Mouse (Mus musculus) intestine, postnatal 0 days (tissue): ENCODE measurements around the gene Adcy10. TPM values are rescaled to one million over a fixed set of nuclear protein-coding genes. Genes with fewer than 3 reads are reported as not detected.

Source experiments
- ATAC-seq: fragments of 200-750 bp; cut with Nextera tagmentation; 2 replicates; pipeline ENCODE4 v1.8.0; 2017; ENCODE audit warnings: mild to moderate bottlenecking, moderate TSS enrichment, moderate library complexity
- H3K27ac ChIP-seq: fragments of 300-500 bp; sonication (generic); 2 replicates; pipeline ENCODE4 v1.5.1; 2014; ENCODE audit warnings: mild to moderate bottlenecking, low read depth, low read length, moderate library complexity
- H3K27me3 ChIP-seq: fragments of 300-500 bp; sonication (generic); replicated peaks from 2 replicates; pipeline ENCODE4 v1.6.1; 2014; ENCODE audit warnings: low read length, mixed read lengths; ENCODE audit not compliant: control insufficient read depth, insufficient read depth
- H3K36me3 ChIP-seq: fragments of 300-500 bp; sonication (generic); 2 replicates; pipeline ENCODE4 v1.6.1; 2014; ENCODE audit warnings: mild to moderate bottlenecking, moderate library complexity; ENCODE audit not compliant: control insufficient read depth, insufficient read depth
- H3K4me1 ChIP-seq: fragments of 300-500 bp; sonication (generic); replicated peaks from 2 replicates; pipeline ENCODE4 v1.6.1; 2014; ENCODE audit warnings: antibody characterized with exemption, low read length, mixed read lengths; ENCODE audit not compliant: control insufficient read depth, insufficient read depth
- H3K4me2 ChIP-seq: fragments of 300-500 bp; sonication (generic); replicated peaks from 2 replicates; pipeline ENCODE4 v1.6.1; 2014; ENCODE audit warnings: low read depth, mild to moderate bottlenecking, moderate library complexity
- H3K4me3 ChIP-seq: fragments of 300-500 bp; sonication (generic); 2 replicates; pipeline ENCODE4 v1.5.1; 2014; ENCODE audit warnings: low read depth, low read length
- H3K9ac ChIP-seq: fragments of 300-500 bp; sonication (generic); 2 replicates; pipeline ENCODE4 v1.6.1; 2014; ENCODE audit warnings: mild to moderate bottlenecking, low read depth, low read length
- H3K9me3 ChIP-seq: fragments of 300-500 bp; sonication (generic); 2 replicates; pipeline ENCODE4 v1.6.1; 2016; ENCODE audit warnings: mixed run types; ENCODE audit not compliant: control insufficient read depth
- CTCF ChIP-seq: sonication (generic); IDR thresholded peaks from 2 replicates; pipeline ENCODE4 v1.5.1; 2016; ENCODE audit warnings: low read depth, mild to moderate bottlenecking, control low read depth, antibody characterized with exemption, moderate library complexity
- WGBS: fragments of 180-500 bp; shearing (Covaris S2); extraction: QIAGEN DNeasy Blood & Tissue Kit; methylation state at CpG from one replicate; pipeline ENCODE4 v1.1.7; 2014; 5-methylcytosine and 5-hydroxymethylcytosine counted together
- polyA plus RNA-seq: library from polyadenylated mRNA; unstranded; fragments of >200 nt; fragmentation: Nextera tagmentation; extraction: Ambion mirVana; gene quantifications from 2 replicates; pipeline ENCODE4 v1.2.1, GENCODE M21; 2015

The Adcy10 gene
- not detected in 2 replicates for polyA plus RNA-seq

GRCm38 (mm10) chr1:165484688-165485233, at the start of gene Adcy10:
TSS of gene Adcy10 (plus strand) at chr1:165485183.
- Histone ChIP-seq H3K27me3 (no peaks in the 10 kb centered on the region), H3K9ac (no peak within 1 kb of the TSS), H3K9me3 (no peaks in the 10 kb centered on the region), H3K4me2 (no peak within 1 kb of the TSS), H3K27ac (no peak within 1 kb of the TSS), H3K4me3 (no peak within 1 kb of the TSS), H3K4me1 (no peaks in the 10 kb centered on the region), H3K36me3 (peaks cover 20% of the 10 kb centered on the region)
- no peak for TF ChIP-seq CTCF
- 91% methylated on average over 8 of the region's 8 CpGs for WGBS
- ATAC-seq = no peak

GRCm38 (mm10) chr1:165438289-165439021, 46.5 kb upstream of the Adcy10 start:
- Histone ChIP-seq H3K9me3 (no peaks in the 10 kb centered on the region), H3K36me3 (no peaks in the 10 kb centered on the region), H3K4me1 (no peaks in the 10 kb centered on the region), H3K27ac (no peak overlapping the region), H3K9ac (no peak overlapping the region), H3K4me3 (no peak overlapping the region), H3K4me2 (no peak overlapping the region), H3K27me3 (no peaks in the 10 kb centered on the region)
- ATAC-seq = no peak
- 89% methylated on average over 1 of the region's 1 CpGs for WGBS
- no peak for TF ChIP-seq CTCF

DNA sequence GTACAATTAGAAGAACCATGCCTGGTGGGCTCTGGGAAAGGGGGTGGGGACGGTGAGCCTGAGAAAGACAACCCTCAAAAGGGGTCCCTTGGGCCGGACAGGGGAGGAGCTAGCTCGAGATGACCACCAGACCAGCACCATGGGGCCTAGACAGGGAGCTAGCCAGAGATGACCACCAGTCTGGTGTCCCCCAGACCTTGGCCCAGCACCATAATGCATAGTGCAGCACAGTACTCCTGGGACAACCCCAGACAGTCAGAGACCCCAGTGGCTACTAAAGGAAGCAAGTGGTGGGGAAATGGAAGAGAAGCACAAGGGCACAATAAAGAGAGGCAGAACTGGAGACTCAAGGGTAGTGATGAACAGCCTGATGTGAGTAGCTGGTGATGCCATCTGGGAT, 44.2 kb upstream of the Adcy10 start:
- H3K4me3 ChIP-seq = no peak overlapping the region
- ATAC-seq = no peak
- WGBS = 71% methylated on average over 3 of the region's 3 CpGs
- no peaks in the 10 kb centered on the region for H3K27me3 ChIP-seq
- TF ChIP-seq CTCF = no peak
- no peaks in the 10 kb centered on the region for H3K9me3 ChIP-seq
- no peak overlapping the region for H3K27ac ChIP-seq
- H3K9ac ChIP-seq = no peak overlapping the region
- H3K4me2 ChIP-seq = no peak overlapping the region
- H3K36me3 ChIP-seq = no peaks in the 10 kb centered on the region
- no peaks in the 10 kb centered on the region for H3K4me1 ChIP-seq

GRCm38 (mm10) chr1:165441201-165441600, 43.8 kb upstream of the Adcy10 start:
- Histone ChIP-seq H3K9ac (no peak overlapping the region), H3K9me3 (no peaks in the 10 kb centered on the region), H3K27me3 (no peaks in the 10 kb centered on the region), H3K4me2 (no peak overlapping the region), H3K4me3 (no peak overlapping the region), H3K4me1 (no peaks in the 10 kb centered on the region), H3K27ac (no peak overlapping the region), H3K36me3 (no peaks in the 10 kb centered on the region)
- no peak for TF ChIP-seq CTCF
- no peak for ATAC-seq

DNA sequence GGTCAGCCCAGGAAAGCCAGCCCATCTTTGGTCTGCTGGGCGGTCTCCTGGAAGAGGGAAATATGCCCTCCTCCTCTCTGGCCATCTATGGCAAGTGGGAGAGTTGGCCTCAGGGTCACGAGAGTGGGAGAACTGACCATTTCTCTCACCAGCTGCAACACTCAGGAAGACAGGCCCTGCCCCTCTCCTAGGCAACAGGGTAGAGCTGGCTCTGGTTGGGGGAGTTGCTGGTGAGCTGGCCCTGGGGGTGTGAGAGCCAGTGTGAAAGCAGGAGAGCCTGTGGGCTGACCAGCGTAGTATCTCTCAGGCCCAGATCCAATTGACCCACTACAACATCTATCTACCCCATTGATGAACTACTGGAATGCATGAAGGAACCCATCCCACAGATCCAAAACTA, 43.3 kb upstream of the Adcy10 start:
- Histone ChIP-seq H3K27ac (no peak overlapping the region), H3K9me3 (no peaks in the 10 kb centered on the region), H3K4me3 (no peak overlapping the region), H3K27me3 (no peaks in the 10 kb centered on the region), H3K4me2 (no peak overlapping the region), H3K36me3 (no peaks in the 10 kb centered on the region), H3K4me1 (no peaks in the 10 kb centered on the region), H3K9ac (no peak overlapping the region)
- no peak for TF ChIP-seq CTCF
- ATAC-seq = no peak
- 93% methylated on average over 3 of the region's 3 CpGs for WGBS

DNA sequence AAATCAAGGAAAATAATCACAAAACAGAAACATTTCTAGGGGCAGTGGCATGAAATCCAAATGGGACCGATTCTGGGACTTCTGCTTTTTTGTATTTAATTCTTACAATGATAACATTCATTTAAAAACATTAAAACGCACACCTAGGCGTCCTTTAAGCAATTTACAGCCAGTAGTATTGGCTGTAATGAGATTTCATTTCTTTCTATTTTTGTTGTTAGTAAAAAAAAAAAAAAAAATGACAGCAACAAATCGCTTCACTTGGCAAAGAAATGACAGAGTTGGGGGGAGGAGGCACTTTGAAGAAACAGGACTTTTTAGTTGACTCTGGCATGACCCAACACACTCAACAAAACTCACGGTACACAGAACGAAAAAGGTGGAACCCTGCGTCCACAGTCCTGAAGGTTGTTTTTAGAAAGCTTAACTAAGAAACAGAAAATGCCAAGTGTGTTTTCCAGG, 25.9 kb upstream of the Adcy10 start:
- WGBS = 18% methylated on average over 7 of the region's 7 CpGs
- no peak overlapping the region for H3K27ac ChIP-seq

More for the DNA sequence above, 25.9 kb upstream of the Adcy10 start:
- H3K4me1 ChIP-seq = no peaks in the 10 kb centered on the region
- no peak for TF ChIP-seq CTCF
- no peaks in the 10 kb centered on the region for H3K9me3 ChIP-seq
- peak overlapping the region; percentile 97 for H3K4me3 ChIP-seq
- no peaks in the 10 kb centered on the region for H3K27me3 ChIP-seq
- H3K36me3 ChIP-seq = no peaks in the 10 kb centered on the region
- peak overlapping the region; percentile 80 for H3K4me2 ChIP-seq
- H3K9ac ChIP-seq = peak overlapping the region; percentile 90
- no peak for ATAC-seq
